Mouse (Mus musculus): ENCODE results near the gene Pdzd7.

The Pdzd7 gene

DNA sequence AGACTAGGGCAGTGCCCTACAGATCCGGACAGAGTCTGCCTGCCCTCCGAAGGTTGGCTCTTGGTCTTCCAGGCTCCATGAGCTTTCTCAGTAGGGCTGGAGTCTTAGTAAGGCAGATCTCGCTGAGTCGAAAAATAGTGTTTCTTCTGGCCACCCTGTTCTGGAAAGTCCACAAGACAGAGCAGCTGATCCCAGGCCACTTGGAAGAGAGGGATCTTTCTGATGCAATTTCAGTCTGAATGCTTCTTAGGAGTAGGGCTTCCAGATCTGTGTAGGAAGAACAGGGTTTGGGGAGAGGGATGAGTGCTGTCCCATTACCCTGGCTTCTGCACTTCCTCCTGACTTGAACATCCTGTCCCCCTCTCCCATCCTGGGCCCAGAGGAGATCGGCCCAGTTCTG is at the start of gene Pdzd7:
TSS of gene Pdzd7 (minus strand) at position 67 of the 400 bp plus-strand sequence.
- no peak for DNase-seq (ENCODE audit: low read depth, low spot score)

- no peak for DNase-seq (ENCODE audit: low read depth, low spot score)
Observed at GRCm38 (mm10) chr19:45081841-45082550, 36.5 kb upstream of the Pdzd7 start.

DNA sequence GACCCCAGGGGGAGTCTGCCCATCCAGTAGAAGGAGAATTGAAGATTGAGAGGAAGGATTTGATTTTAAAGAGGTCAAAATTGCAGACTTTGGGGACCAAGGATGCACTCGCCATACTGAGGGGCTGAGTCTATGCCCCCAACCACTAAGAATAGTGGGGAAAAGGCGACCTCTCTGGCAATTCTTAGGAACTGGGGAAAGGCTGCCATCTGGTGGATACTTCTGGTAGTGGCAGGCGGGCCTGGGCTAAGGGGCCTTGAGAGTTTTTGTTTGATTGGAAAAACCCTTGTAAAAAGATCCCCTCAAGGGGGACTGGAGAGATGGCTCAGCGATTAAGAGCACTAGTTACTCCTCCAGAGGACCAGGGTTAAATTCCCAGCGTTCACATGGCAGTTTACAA is 35.8 kb upstream of the Pdzd7 start:
- DNase-seq (ENCODE audit: low read depth, low spot score), result no peak

DNA sequence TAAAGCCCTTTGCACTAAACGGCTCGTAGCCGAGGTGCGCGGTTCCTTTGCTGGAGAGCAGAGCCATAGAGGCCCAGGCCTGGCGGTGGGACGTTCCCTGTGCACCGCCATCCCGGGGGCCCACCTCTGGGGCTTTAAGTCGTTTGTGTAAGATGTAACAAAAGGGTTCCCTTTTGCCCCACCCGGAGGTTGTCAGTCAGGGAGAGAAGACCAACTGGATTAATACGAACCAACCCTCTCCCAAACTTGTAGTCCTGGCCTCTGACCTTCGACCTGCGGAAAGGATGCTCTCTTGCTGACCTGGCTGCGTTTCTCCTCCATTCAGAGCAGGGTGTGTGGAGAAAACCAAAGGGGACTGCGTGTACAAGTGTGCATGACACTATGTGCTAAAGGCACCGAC is 35.2 kb upstream of the Pdzd7 start:
- DNase-seq (ENCODE audit: low read depth, low spot score), result no peak

GRCm38 (mm10) chr19:45079769-45080515 is 34.4 kb upstream of the Pdzd7 start:
- no peak for DNase-seq (ENCODE audit: low read depth, low spot score)

GRCm38 (mm10) chr19:45078971-45079764 is 33.7 kb upstream of the Pdzd7 start:
- DNase-seq (ENCODE audit: low read depth, low spot score), result no peak

GRCm38 (mm10) chr19:45077742-45078645 is 32.5 kb upstream of the Pdzd7 start:
- no peak for DNase-seq (ENCODE audit: low read depth, low spot score)

DNA sequence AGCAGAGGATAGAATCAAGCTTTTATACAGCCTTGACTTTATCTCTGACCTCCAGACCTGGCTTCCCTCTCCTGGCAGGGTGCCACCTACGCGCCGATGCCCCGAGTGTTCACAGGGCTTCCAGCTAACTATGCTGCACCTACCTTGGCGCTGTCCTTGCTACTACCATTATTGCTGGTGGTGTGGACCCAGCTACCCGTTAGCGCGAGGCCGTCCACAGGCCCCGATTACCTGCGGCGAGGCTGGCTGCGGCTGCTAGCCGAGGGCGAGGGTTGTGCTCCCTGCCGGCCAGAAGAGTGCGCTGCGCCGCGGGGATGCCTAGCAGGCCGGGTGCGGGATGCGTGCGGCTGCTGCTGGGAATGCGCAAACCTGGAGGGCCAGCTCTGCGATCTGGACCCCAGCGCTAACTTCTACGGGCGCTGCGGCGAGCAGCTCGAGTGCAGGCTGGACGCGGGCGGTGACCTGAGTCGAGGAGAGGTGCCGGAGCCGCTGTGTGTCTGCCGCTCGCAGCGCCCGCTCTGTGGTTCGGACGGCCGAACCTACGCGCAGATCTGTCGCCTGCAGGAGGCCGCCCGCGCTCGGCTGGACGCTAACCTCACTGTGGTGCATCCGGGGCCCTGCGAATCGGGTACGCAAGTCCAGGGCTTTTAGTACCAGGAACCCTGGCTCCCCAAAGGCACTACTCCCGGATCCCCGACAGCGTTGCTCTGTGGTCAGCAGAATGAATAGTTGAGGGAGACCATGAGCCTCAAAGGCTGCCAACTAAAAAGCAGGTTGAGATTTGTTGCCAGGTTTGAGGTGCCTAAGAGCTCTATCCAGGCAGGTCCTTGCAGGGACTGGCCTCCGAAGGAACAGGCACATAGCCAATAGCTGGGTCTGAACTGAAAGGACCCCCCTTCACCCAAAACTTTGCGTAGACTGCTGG is 31.3 kb upstream of the Pdzd7 start:
- no peak for DNase-seq (ENCODE audit: low read depth, low spot score)

DNA sequence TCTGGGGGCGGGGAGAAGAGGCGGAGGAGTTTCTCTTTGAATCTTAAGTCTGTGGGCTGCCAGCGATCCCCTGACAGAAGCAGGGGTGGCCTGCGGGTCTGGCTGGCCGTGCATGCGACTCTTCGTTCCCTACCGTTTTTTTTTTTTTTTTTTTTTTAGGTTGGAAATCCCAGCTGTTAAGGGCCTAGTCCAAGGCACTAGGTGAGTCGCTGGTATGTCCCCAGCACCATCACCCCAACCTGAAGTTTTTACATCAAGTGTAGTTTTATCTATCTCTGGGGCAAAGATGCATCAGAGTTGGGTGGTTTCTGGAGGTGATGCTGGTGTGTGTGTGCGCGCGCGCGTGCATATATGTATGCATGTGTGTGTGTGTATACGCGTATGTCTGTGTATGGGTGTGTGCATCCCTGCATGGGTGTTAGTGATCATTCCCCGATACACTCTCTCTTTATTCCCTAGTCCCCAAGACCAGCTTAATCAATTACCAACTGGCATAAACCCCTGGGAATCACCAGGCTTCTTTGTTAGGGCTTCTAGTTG is 30.6 kb upstream of the Pdzd7 start:
- DNase-seq (ENCODE audit: low read depth, low spot score), result no peak

- no peak for DNase-seq (ENCODE audit: low read depth, low spot score)
Observed at GRCm38 (mm10) chr19:45075323-45076035, 30.0 kb upstream of the Pdzd7 start.

GRCm38 (mm10) chr19:45074580-45075322 is 29.2 kb upstream of the Pdzd7 start, which contains the start of gene Kazald1:
Gene Kazald1 (plus strand): TSS chr19:45075241.
- DNase-seq (ENCODE audit: low read depth, low spot score), result peak; percentile 83

DNA sequence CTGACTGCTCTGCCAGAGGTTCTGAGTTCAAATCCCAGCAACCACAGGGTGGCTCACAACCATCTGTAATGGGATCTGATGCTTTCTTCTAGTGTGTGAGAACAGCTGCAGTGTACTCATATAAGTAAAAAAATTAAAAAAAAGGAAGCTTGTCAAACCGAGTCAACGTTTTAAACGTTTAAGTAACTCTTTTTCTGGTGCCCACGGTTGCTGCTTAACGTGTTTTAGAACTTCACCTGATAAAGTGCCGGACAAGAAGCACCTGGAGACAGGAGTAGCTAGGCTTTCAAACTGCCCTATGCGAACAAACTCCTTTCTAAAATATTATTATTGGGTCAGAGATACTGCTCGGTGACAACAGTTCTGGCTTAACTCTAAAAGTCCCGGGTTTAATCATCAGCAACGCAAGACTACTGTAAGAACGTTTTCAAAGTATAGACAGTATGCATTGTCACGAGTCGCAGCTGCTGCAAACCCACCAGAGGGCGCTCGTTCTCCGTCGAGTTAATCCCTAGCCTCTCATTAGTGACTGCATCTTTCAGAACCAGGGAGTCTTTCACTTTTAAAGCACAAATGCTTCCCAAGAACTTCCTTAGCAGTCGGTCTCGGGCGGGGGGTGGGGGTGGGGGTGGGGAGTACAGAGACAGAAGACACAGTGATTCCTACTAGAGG is 28.5 kb upstream of the Pdzd7 start:
- peak; percentile 79 for DNase-seq (ENCODE audit: low read depth, low spot score)

- DNase-seq (ENCODE audit: low read depth, low spot score), result no peak
Observed at GRCm38 (mm10) chr19:45067758-45068510, 22.4 kb upstream of the Pdzd7 start.

DNA sequence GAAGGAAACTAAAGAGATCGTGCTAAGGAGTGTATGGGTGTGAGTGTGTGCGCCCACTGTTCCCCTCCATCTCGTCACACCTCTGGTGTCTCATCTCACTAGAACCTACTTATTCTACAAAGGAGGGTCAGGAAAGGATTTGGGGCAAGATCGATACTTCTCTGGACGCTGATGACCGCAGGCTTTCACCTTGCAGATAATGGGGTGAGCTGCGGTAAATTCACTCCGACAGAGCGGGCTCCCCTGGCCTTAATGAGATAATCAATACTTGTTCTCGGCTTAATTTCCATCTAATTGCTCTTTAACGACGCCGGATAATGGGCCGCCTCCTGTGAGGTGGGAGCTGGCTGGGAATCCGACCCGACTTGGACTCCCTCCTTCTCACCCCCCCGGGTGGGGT is 21.7 kb upstream of the Pdzd7 start:
- DNase-seq (ENCODE audit: low read depth, low spot score), result no peak

DNA sequence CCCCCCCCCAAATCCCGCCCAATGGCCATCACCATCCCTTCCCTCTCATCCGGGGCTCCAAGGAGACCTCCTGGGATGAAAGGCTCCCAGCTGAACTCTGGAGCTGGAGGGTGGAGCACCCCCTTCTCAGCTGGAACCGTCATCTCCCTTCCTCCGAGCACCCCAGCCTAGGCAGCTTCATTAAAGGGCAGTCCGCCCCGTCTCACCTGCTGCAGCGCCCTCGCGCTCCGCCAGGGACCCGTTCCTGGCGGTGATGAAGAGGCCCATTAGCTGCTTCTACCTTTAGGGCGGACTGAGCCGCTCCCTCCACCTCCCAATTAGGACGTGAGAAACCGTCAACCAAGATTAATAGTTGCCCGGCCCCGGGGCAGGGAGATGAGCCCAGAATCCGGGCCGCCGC is 19.7 kb upstream of the Pdzd7 start:
- DNase-seq (ENCODE audit: low read depth, low spot score), result no peak

DNA sequence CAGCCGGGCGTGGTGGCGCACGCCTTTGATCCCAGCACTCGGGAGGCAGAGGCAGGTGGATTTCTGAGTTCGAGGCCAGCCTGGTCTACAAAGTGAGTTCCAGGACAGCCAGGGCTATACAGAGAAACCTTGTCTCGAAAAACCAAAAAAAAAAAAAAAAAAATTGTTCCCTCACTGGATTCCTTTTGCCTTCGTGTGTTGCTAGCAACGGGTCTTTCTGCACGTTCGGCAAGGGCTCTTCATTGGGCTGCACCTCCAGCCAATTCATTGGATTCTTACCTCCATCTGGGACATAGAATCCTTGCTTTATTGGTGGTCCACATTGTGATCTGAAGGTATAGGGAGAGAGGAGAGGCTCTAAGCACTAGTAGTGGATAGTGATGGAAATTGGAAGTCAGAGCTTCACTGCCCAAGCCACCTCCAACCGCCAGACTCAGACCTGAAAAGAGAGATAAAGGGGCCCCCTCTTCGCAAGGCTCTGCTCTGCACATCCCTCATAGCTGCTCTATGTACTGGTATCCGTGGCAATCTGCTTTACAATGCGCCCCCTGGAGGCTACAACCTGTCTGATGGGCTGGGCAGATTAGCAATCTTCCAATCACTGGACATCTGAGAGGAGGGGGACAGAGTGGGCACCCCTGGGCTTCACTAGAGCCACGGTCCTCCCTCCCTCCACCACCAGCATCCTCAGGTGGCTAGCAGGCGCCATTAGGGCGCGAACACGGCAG is 18.2 kb upstream of the Pdzd7 start:
- DNase-seq (ENCODE audit: low read depth, low spot score), result no peak

DNA sequence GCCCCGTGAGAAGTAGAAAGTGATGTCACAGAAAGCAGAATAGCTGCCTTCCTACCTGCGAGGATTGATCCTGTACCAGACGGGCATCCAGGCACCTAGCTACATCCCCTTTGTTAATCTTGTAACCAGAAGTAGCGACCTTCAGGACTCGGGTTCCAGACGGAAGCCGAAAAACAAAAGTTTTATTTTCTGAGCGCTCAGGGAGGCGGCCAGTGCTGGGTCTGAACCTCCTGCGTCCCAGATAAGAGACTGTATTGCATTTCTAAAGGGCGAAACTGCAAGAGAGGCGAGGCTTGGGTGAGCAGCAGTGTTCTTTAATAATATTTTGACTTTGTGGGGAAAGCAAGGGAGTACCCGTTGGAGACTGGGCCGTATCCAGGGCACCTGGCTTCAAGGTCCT is 13.3 kb upstream of the Pdzd7 start:
- no peak for DNase-seq (ENCODE audit: low read depth, low spot score)

Measured in c-Kit-negative CD71-positive TER-119-positive erythroid progenitor cells, embryonic 14.5 days (primary cell).